Mouse (Mus musculus) adrenal gland, postnatal 10 days (tissue): ENCODE results near the gene Tmem231. TPM values are rescaled to one million over a fixed set of nuclear protein-coding genes. Genes with fewer than 3 reads are reported as not detected.
"Not testable (repeated sequence)": the region's sequence is repeated elsewhere in the genome, so short reads cannot be mapped to it uniquely, and the experiment has no call there.

Experiments used
- DNase-seq: peaks from one replicate; pipeline ENCODE4 v3.0.0; 2021; ENCODE audit warnings: mixed read lengths
- total RNA-seq, 2 experiments: library from RNA; stranded (reverse); gene quantifications; 2 replicates each; pipeline ENCODE4 v1.2.3; 2021

Tmem231 gene
- total RNA-seq, 2 experiments from 2014 or later = 4.0 to 5.5 TPM

DNA sequence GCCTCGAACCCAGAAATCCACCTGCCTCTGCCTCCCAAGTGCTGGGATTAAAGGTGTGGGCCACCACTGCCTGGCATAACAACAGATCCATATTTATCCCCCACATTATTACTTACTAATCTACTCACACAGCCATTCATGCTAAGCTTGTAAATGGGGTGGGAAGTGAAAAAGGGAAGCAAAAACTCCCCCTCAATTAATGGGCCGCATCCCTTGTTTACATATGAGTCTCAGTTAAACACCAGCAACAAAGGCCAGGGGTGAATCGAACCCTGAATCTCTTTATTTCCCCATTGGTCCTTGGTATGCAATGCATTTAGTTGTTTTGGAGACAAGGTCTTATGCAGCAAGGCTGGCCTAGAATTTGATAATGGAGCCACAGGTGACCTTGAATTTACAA is 17.2 kb upstream of the Tmem231 start:
- no peak for DNase-seq

- DNase-seq = no peak
These were observed 14.3 kb upstream of the Tmem231 start for GRCm38 (mm10) chr8:111947954-111948353.

DNA sequence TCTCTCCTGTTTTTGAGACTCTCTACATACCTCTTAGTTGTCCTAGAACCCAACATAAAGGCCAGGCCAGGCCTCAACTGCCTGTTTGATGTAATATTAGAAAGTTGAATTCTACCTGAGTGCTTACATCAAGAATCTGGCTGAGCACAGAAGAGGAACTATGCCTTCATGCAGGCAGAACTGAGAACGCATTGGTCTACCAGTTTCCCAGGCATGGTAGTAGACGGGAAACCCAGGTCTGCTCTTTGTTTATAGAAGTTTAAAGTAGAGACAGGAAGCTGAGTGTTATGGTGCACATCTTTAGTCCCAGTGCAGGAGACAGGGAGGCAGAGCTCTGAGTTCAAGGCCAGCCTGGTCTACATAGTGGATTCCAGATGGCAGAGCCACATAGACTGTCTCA is 13.5 kb upstream of the Tmem231 start:
- DNase-seq = no peak

GRCm38 (mm10) chr8:111943544-111943943 is 9.9 kb upstream of the Tmem231 start:
- DNase-seq = no peak

DNA sequence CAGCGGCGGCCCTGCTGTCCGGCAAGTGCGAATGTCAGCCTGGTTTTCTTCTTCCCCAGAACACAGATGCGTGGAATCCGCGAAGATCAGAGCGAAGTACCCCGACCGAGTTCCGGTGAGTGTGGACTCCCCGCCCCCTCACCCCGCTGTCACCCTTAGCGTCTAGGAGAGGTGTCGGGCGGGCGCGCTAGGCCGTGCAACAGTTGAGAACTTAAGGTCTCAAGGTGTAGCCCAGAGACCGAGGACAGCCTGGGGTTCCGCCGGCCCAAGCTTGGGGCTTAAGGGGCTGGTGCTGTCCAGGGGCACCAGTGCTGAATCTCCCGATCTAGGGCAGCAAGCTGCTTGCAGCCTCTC is 7.4 kb upstream of the Tmem231 start:
- peak; percentile 69 for DNase-seq

DNA sequence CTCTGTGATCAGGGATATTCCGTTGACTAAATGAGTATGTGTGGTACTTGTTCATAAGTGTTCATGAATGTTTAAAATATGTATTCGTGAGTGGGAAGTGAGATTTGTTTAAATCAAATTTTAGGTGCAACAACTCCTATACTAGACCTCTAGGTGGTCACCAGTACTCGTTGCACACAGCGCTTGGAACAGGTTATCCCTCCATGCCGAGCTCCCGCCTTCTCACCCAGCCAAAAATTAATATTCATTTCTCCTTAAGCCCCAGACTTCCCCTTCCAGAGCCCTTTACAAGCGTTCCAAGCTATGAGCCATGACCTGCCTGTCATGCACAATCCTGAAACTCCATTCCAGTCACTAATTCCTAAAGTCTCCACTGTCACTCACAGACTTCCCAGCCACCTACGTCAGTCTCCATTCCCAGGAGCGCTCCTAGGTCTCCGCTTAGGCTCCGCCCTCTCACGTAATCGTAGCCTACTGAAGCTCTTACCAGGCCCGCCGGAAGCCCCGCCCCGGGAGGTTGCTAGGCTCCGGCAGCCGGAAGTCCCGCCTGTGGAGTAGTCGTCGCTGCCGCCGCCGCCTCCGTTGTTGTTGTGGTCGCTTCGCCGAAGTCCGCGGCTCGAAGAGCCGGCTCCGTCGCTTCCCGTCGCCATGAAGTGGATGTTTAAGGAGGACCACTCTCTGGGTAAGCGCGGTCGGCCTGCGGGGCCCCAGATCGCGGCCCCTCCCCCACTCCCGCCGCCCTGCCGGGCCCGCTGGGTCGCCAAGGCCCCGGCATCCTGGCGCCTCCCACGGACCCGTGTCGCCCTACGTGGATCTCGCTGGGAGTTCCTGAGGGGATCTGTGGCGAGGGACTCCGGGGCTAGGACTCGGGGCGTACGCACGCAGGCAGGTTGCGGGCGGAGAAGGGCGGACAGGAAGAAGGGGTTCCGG is 6.8 kb upstream of the Tmem231 start, which contains the start of gene Gabarapl2:
Gabarapl2 (plus strand) TSS at position 533 of the 930 bp plus-strand sequence.
- peak; percentile 98 for DNase-seq

DNA sequence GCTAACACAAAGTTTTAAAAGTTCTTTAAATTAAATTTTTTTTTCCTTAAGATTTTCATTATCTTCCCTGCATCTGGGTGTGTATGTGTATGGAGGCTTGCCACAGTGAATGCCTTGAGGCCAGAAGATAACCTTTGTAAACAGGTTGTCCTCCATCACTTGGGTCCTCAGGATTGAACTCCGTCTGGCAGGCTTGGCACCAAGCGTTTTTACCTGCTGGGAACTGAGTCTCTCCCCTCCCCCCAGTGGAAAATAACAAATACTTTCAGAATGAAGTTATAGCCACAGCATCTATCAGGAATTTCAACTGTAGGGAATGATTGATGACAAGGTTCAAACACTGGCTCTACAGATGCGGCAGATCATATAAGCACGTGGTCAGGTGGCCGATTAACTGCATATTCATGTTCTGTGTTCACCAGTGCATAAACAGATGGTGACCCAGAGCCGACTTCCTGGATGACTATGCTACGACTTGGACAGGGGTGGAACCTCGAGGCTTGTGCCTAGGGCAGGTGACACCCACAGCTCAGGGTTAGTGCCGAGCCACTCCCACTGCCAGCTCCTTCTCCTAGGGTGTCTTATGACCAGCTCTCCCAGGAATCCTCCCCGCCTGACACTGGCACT is 5.9 kb upstream of the Tmem231 start:
- DNase-seq = peak; percentile 46

GRCm38 (mm10) chr8:111938076-111938985 is 4.7 kb upstream of the Tmem231 start:
- not testable (repeated sequence) for DNase-seq

DNA sequence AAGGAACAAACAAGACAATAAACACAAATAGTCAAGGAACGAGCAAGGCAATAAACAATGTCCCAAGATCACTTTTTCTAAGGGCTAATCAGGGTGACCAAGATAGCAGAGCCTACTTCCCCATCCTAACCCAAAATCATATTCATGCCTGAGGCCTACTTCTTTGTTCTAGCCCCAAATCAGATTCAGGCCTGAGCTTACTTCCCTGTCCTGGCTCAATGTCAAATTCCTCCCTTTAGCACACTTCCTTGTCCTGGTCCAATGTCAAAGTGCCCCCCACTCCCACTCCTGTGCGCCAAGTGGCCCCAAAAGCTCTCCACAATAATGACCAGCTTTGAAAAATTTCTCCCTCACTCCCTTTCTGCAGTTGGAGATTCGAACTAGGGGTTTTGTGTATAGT is 3.5 kb upstream of the Tmem231 start:
- DNase-seq = no peak

GRCm38 (mm10) chr8:111934201-111934600 is 520 bp upstream of the Tmem231 start:
- no peak for DNase-seq

DNA sequence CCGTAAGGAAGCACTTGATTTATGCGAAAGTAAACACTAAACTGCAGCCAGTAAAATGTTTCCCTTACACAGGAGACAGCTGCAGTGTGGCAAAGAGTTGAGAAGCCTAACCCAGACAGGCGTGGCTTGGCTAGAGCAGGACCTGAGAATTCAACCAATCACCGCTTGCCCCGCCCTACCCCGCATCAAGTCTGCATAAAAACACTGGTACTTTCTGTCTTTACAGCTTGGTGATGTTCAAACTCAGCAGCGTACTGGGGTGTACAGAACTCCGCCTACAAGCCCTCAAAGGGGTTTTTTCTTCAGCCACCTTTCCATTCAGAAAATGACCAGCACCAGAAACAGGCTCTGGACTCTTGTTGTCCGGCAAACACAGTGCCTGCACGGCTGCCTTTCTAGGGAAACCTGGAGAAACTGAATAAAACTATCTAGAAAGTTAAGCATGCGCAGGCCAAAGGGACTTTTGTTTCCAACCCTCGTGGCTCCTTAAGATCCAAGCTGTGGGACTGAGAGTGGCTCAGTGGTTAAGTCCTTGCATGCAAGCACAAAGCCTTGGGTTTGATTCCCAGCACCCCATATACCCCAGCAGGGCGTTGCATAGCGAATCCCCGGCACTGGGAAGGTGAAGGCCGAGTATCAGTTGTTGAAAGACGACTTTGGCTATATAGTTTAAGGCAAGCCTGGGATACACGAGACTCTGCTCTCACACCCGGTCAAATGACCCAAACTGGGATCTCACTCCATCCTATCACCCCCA is 923 bp downstream of the Tmem231 start:
- peak; percentile 75 for DNase-seq

DNA sequence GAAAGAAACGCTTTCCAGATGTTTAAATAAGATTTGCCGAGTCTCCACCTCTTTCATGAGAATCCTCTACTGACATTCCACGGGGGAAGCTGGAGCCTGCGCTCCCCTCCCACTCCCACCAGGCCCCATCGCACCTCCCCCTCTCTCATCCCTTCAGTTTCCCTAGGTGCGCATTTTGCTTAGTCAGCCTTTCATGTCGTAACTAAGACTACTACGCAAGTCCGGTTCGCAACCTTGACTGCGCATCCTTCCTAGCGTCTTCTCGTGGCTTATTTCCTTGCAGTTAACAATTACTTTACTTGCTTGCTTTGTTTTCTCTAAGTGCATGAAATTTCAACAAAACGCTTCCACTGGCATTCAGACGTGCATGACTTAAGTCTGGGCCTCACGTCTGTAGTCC is 2.0 kb downstream of the Tmem231 start:
- DNase-seq = no peak

DNA sequence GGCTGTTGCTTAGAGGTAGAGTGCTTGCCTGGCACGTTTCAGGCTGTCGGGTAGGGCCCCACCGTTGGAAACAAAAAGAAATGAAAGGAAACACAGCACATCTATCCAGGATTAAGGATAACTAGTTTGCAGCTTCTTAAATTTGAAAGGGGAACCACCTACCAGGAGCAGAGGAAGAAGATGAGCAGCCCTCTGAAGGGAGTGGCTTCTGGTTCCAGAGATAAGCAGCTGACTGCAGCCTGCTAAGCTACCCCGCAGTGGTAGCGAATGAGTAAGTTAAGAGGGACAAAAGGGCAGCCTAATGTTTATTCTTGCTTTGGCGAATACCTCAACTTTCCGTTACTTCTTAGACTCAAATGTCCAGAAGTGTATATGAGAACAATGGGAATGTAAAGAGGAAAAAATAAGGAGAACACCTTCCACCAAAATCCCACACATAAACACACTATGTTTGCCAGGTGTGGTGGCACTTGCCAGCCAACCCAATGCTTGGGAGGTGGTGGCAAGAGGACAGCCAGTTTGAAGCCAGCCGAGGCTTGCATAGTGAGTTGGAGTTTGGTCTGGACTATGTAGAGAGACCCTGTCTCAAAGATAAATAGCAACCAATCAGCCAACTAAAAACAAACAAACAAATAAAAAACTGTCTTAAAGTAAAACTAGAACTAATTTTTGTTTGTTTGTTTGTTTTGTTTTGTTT is 3.9 kb downstream of the Tmem231 start:
- no peak for DNase-seq

DNA sequence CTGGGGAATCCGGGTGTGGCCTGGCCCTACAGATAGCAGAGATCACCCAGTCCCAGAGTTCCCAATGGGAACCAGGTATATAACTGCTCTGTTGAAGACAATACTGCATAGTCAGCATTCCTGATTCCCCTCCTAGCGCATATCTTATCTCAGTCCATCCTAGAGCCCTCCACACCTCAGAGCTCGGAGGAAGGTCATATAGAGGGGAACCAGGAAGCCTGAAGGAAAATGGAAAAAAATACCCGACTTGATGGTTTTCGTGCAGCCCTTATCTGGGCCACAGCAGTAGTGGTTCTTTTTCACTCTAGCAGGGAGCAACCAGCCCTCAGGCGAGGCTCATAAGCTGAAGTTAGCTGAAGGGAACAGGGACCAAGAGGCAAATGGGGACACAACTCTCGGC is 8.7 kb downstream of the Tmem231 start:
- no peak for DNase-seq

DNA sequence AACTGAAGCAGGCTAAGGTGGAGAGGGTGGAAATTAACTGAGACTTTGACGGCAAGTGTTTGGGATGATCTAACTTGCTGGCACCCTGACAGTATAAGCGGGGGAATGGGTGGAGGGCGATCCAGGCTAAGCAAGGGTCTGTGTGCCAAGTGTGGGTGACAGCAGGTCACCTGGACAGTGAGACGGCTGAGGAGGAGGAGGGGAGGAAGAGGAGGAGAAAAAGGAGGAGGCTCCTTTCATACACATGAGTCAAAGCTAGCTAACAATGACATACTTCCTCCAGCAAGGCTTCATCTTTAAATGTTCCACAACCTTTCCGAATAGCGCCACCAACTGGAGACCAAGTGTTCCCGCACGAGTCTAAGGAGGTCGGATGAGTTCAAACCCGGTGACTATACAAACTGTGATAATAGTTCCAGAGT is 10.3 kb downstream of the Tmem231 start:
- DNase-seq = peak; percentile 69

GRCm38 (mm10) chr8:111920971-111921370 is 12.7 kb downstream of the Tmem231 start:
- no peak for DNase-seq

DNA sequence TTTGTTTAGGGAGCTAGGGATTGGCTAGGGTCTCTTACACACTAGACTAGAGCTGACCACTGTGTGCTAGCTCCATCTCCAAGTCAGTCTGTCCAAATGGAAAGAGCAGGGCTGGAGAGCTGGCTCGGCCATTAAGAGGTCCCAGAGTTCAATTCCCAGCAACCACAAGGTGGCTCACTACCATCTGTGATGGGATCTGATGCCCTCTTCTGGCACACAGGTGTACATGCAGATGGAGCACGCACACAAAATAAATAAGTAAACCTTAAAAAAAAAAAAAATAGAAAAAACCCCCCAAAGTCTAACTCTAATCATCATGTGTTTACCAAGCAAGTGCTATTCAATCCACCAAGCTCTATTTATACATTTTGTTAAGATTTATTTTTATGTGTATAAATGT is 14.0 kb downstream of the Tmem231 start:
- no peak for DNase-seq

DNA sequence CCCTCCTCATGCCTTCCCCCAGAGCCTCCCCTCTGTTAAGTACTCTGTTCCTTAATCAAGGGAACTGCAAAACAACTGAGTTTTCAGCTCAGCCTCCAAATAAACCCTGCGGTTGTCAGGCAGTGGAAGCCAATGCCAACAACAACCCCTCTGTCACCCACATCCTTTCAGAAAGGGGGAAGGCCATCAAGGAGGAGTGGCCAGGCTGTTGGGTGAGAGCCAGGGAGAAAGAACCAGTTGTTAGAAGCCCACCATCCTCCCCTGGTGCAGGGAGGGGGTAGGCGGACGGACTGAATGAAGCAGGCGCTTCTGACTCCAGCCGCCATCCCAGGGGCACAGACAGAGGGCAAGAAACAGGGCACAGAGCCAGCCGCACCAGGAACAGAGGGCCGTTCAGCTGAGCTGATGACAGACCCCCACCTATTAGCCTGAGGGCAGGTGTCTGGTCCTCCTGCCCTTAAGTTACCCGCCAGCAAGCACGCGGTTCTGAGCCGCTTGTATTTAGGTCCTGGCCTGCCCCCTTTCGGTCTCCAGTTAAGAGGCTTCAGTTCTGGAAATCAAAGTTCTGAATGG is 20.7 kb downstream of the Tmem231 start:
- peak; percentile 17 for DNase-seq

DNA sequence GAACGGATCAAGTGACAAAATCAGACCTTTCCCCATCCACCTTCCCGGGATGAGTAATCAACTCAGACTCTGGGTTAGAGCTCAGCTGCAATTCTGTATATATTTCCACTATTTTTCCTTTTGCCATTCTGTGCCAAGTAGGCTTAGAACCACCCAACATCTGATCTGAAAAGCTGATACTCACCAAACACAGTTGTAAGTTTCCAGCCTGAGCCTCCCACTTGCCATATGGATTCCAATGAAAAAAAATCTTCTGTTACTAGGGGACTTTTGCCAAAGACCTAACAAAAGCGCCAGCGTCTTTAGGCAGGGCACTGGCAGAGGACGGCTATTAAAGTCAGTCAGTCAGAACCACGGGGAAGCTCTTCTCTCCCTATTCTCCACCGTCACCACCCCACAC is 22.1 kb downstream of the Tmem231 start:
- DNase-seq = no peak

GRCm38 (mm10) chr8:111909621-111910450 is 23.8 kb downstream of the Tmem231 start, which contains the start of gene Chst5:
TSS of gene Chst5 (minus strand) at chr8:111910447.
- no peak for DNase-seq
